Mouse (Mus musculus): ENCODE data around the gene Mlx.

GRCm38 (mm10) chr11:101086323-101086674 lies 778 bp upstream of the Mlx start:
- no peak for TF ChIP-seq GATA1 (IDR thresholded peaks at IDR 0.05; ENCODE audit: low read length)
- TF ChIP-seq TAL1 (IDR thresholded peaks at IDR 0.05; ENCODE audit: low read length), result no peak
